Comparison of ENCODE assay signal across 34 mouse cellular contexts in genomic region chrX:164095838-164096237, GRCm38 (mm10). TPM values are rescaled to one million over a fixed set of nuclear protein-coding genes. Genes with fewer than 3 reads are reported as not detected.
DNase-seq lines count a peak whose midpoint lies in the region; ATAC-seq lines count a peak whose summit lies in the region.
"Had no signal": no experiment of that assay in that cellular context is flagged by ENCODE, and none has a peak within 500 bp of the region (broad histone marks: within the 10 kb centered on the region; RNA-seq: fewer than 3 reads in every experiment).

No protein-coding gene starts in this region.

- H3K4me3 ChIP-seq in liver, embryonic 12.5 days: no peak overlapping the region
- no peak overlapping the region for H3K4me3 ChIP-seq in liver, embryonic 15.5 days (replicated peaks)
- H3K4me3 ChIP-seq: embryonic facial prominence, embryonic 10.5 days; embryonic facial prominence, embryonic 13.5 days; erythroblast, embryonic 14.5 days; forebrain, embryonic 10.5 days; forebrain, embryonic 13.5 days; heart, embryonic 10.5 days; heart, embryonic 13.5 days had no signal

- H3K27ac ChIP-seq in liver, embryonic 12.5 days: no peak overlapping the region; the same call in 1 of the 2 replicates
- H3K27ac ChIP-seq in liver, embryonic 15.5 days (replicated peaks): no peak overlapping the region
- H3K27ac ChIP-seq: embryonic facial prominence, embryonic 10.5 days; embryonic facial prominence, embryonic 13.5 days; forebrain, embryonic 10.5 days; forebrain, embryonic 13.5 days; heart, embryonic 10.5 days; heart, embryonic 13.5 days; hindbrain, embryonic 14.5 days; hindbrain, postnatal 0 days had no signal

- 0 out of 2 replicates have a peak, but pooled peaks cover 9% of the 10 kb centered on the region for H3K27me3 ChIP-seq in liver, embryonic 12.5 days (replicated peaks)
- no peaks in the 10 kb centered on the region; the same call in 1 of the 2 replicates for H3K27me3 ChIP-seq in liver, embryonic 15.5 days
- H3K27me3 ChIP-seq: heart, embryonic 13.5 days had no signal

- H3K9ac ChIP-seq in liver, embryonic 12.5 days: no peak overlapping the region
- H3K9ac ChIP-seq in liver, embryonic 15.5 days: no peak overlapping the region
- H3K9ac ChIP-seq: embryonic facial prominence, embryonic 13.5 days; forebrain, embryonic 13.5 days; heart, embryonic 13.5 days; hindbrain, embryonic 14.5 days had no signal

- 19% methylated on average over 2 of the region's 2 CpGs for WGBS in liver, embryonic 12.5 days (ENCODE audit: insufficient replicate concordance)
- 35% methylated on average over 2 of the region's 2 CpGs for WGBS in liver, embryonic 15.5 days (ENCODE audit: insufficient replicate concordance)

- peak; percentile 83 for ATAC-seq in liver, embryonic 12.5 days
- ATAC-seq in liver, embryonic 15.5 days (ENCODE audit: insufficient read depth): peak; percentile 52; the same call in 1 of the 2 replicates
- ATAC-seq in megakaryocyte-erythroid progenitor cell, adult 5-6 weeks (replicated peaks; ENCODE audit: low FRiP score, low TSS enrichment, poor library complexity, severe bottlenecking): peak; percentile 56
- ATAC-seq: CD4-positive, CD25-positive, alpha-beta regulatory T cell, adult 4 months; forebrain, embryonic 13.5 days; forebrain, embryonic 16.5 days; hindbrain, postnatal 0 days had no signal

- H3K4me1 ChIP-seq in liver, embryonic 12.5 days: peaks cover 31% of the 10 kb centered on the region
- H3K4me1 ChIP-seq in liver, embryonic 15.5 days (replicated peaks): peaks cover 22% of the 10 kb centered on the region
- H3K4me1 ChIP-seq: embryonic facial prominence, embryonic 13.5 days; forebrain, embryonic 13.5 days had no signal

- no peaks in the 10 kb centered on the region for H3K36me3 ChIP-seq in liver, embryonic 12.5 days
- no peaks in the 10 kb centered on the region for H3K36me3 ChIP-seq in liver, embryonic 15.5 days (replicated peaks)
- H3K36me3 ChIP-seq: embryonic facial prominence, embryonic 10.5 days; embryonic facial prominence, embryonic 13.5 days; forebrain, embryonic 10.5 days; heart, embryonic 10.5 days; heart, embryonic 13.5 days had no signal

- DNase-seq in liver: peak; percentile 35
- no peak for DNase-seq in kidney, postnatal 25 days
- DNase-seq in layer of hippocampus, adult 18-20 months (ENCODE audit: low spot score in 2 of 2): no peak
- no peak for DNase-seq in frontal cortex, postnatal 36 days (ENCODE audit: low spot score in 2 of 2)
- DNase-seq: adrenal gland, adult 2 months; adrenal gland, postnatal 25 days; cerebellum, adult 11-12 months; cerebellum, adult 8-10 months; cerebellum, postnatal 10 days; cerebellum, postnatal 36 days; embryo, embryonic 11 days; gastrocnemius, postnatal 25 days; heart, adult 18-20 months; heart, postnatal 14 days; heart, postnatal 4 days had no signal

- H3K9me3 ChIP-seq in liver, embryonic 12.5 days (replicated peaks): no peaks in the 10 kb centered on the region
- H3K9me3 ChIP-seq in liver, embryonic 15.5 days (replicated peaks): no peaks in the 10 kb centered on the region
- H3K9me3 ChIP-seq: embryonic facial prominence, embryonic 10.5 days; embryonic facial prominence, embryonic 13.5 days; forebrain, embryonic 10.5 days; forebrain, embryonic 13.5 days; heart, embryonic 10.5 days; heart, embryonic 13.5 days had no signal

- no peak overlapping the region for H3K4me2 ChIP-seq in liver, embryonic 12.5 days
- no peak overlapping the region for H3K4me2 ChIP-seq in liver, embryonic 15.5 days
- H3K4me2 ChIP-seq: embryonic facial prominence, embryonic 13.5 days; forebrain, embryonic 13.5 days; heart, embryonic 13.5 days; hindbrain, embryonic 14.5 days had no signal

RNA-seq across cellular contexts. Expression of gene Cltrn, which starts 7.2 kb away (rescaled TPM):
- polyA plus RNA-seq in liver, embryonic 12.5 days (2016; fragmentation: Nextera tagmentation; extraction: Ambion mirVana): 0.24 and 0.63 TPM in 2 replicates
- 0.67 and 1.2 TPM in 2 replicates for polyA plus RNA-seq in liver, embryonic 15.5 days (2015; fragmentation: Nextera tagmentation; extraction: Ambion mirVana)
- not detected in 2 replicates for total RNA-seq in megakaryocyte-erythroid progenitor cell, adult 5-6 weeks (2014; fragmentation: Nextera tagmentation)
- not detected in 2 replicates for total RNA-seq in megakaryocyte-erythroid progenitor cell, adult 5-6 weeks (2017)
- under 1 TPM in 1 of 2 experiments, not detected in 1; 0.69 TPM for total RNA-seq in layer of hippocampus, adult 18-20 months (2021)
- total RNA-seq: adrenal gland, postnatal 25 days; gastrocnemius, adult 8-10 months; gastrocnemius, postnatal 25 days; heart, adult 18-20 months; heart, postnatal 14 days; heart, postnatal 4 days; hindbrain, postnatal 0 days had no signal
- polyA plus RNA-seq: adrenal gland, adult 2 months; C2C12; CD4-positive, CD25-positive, alpha-beta regulatory T cell, adult 4 months; cortical plate, adult 2 months; erythroblast, embryonic 14.5 days; forebrain, embryonic 16.5 days; gonadal fat pad, adult 2 months; hindbrain, postnatal 0 days had no signal

RNA-seq across cellular contexts. Expression of gene Siah1b, which starts 19.5 kb away (rescaled TPM):
- polyA plus RNA-seq in liver, embryonic 12.5 days (2016; fragmentation: Nextera tagmentation; extraction: Ambion mirVana): 23.3 and 24.8 TPM in 2 replicates
- 14.3 and 15.8 TPM in 2 replicates for polyA plus RNA-seq in liver, embryonic 15.5 days (2015; fragmentation: Nextera tagmentation; extraction: Ambion mirVana)
- total RNA-seq in megakaryocyte-erythroid progenitor cell, adult 5-6 weeks (2014; fragmentation: Nextera tagmentation): 14.0 and 21.3 TPM in 2 replicates
- 11.4 and 19.9 TPM in 2 replicates for total RNA-seq in megakaryocyte-erythroid progenitor cell, adult 5-6 weeks (2017)
- 10 to 100 TPM in 1 of 2 experiments, 1 to 10 TPM in 1; 9.8 to 10.3 TPM for total RNA-seq in layer of hippocampus, adult 18-20 months (2021)

RNA-seq across cellular contexts. Expression of gene Ace2, which starts 43.3 kb away (rescaled TPM):
- polyA plus RNA-seq in liver, embryonic 12.5 days (2016; fragmentation: Nextera tagmentation; extraction: Ambion mirVana): not detected in 2 replicates
- 0.05 and 0.08 TPM in 2 replicates for polyA plus RNA-seq in liver, embryonic 15.5 days (2015; fragmentation: Nextera tagmentation; extraction: Ambion mirVana)
- not detected in 2 replicates for total RNA-seq in megakaryocyte-erythroid progenitor cell, adult 5-6 weeks (2014; fragmentation: Nextera tagmentation)
- not detected in 2 replicates for total RNA-seq in megakaryocyte-erythroid progenitor cell, adult 5-6 weeks (2017)
- under 1 TPM; 0.61 to 0.67 TPM for total RNA-seq in layer of hippocampus, adult 18-20 months (2021)
- total RNA-seq: MEL had no signal
- polyA plus RNA-seq: CD4-positive, CD25-positive, alpha-beta regulatory T cell, adult 4 months; erythroblast, embryonic 14.5 days; forebrain, embryonic 16.5 days had no signal
